Mouse (Mus musculus) erythroblast, embryonic 14.5 days (primary cell): ENCODE results near the gene Slc17a2. TPM values are rescaled to one million over a fixed set of nuclear protein-coding genes. Genes with fewer than 3 reads are reported as not detected.
"Not testable (repeated sequence)": the region's sequence is repeated elsewhere in the genome, so short reads cannot be mapped to it uniquely, and the experiment has no call there.

Experiments
- H3K27me3 ChIP-seq: 2 replicates; pipeline ENCODE4 v1.6.1; 2012; ENCODE audit warnings: inconsistent platforms; ENCODE audit not compliant: control insufficient read depth
- H3K36me3 ChIP-seq: 2 replicates; pipeline ENCODE4 v1.6.1; 2012; ENCODE audit warnings: mild to moderate bottlenecking, inconsistent platforms; ENCODE audit not compliant: control insufficient read depth
- H3K4me1 ChIP-seq: 2 replicates; pipeline ENCODE4 v1.6.1; 2012; ENCODE audit warnings: inconsistent platforms; ENCODE audit not compliant: control insufficient read depth
- H3K4me3 ChIP-seq: replicated peaks from 2 replicates; pipeline ENCODE3; 2012; ENCODE audit warnings: moderate library complexity, mild to moderate bottlenecking, inconsistent platforms
- H3K9me3 ChIP-seq: 2 replicates; pipeline ENCODE4 v1.6.1; 2012; ENCODE audit warnings: low read length, inconsistent platforms, mixed read lengths; ENCODE audit not compliant: control insufficient read depth
- GATA1 ChIP-seq: IDR thresholded peaks from 2 replicates; pipeline ENCODE4 v1.6.1; 2012; ENCODE audit warnings: low read length, inconsistent platforms, mixed read lengths
- TAL1 ChIP-seq: IDR thresholded peaks from 3 replicates; pipeline ENCODE4 v1.6.1; 2012; ENCODE audit warnings: low read length, inconsistent platforms, mixed read lengths
- polyA plus RNA-seq: library from polyadenylated mRNA; stranded (reverse); fragments of >175 nt; gene quantifications from 2 replicates; pipeline ENCODE4 v1.2.3, GENCODE M21; 2012

Slc17a2 gene
- polyA plus RNA-seq, 1 experiment = not detected

DNA sequence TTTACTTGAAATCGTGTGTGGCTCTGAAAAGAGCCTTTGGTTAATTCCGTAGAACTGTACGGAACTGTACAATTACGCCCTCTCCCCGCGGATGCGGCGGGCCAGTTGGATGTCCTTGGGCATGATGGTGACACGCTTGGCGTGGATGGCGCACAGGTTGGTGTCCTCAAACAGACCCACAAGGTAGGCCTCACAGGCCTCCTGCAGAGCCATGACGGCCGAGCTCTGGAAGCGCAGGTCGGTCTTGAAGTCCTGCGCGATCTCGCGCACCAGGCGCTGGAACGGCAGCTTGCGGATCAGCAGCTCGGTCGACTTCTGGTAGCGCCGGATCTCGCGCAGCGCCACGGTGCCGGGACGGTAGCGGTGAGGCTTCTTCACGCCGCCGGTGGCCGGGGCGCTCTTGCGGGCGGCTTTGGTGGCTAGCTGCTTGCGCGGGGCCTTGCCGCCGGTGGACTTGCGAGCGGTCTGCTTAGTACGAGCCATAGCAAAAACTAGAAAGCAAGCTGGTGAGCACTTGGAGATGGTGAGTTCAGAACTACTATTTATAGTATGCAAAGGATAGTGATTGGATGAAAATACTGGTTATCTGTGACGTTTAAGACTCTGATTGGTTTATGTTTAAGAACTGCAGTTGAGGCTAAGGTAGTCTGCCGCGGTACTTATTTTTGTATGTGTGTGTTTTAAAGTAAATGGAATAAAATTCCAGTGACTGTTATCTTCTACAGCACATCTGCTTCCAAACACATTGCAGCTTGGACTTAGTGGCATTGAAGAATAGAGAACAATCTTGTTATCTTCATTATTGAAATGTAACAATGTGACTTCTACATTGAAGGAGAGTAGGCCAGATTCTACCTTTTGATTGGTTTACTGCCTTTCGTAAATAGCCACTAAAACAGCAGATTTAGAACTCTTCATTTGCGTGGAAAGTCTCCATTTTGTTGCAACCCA is 44.6 kb upstream of the Slc17a2 start, which contains the start of gene Hist1h3a:
Hist1h3a (minus strand) TSS at position 516 of the 951 bp plus-strand sequence.
- not testable (repeated sequence) for H3K36me3 ChIP-seq, H3K9me3 ChIP-seq, H3K27me3 ChIP-seq
- TF ChIP-seq GATA1 = peak; percentile 51; the same call in 1 of the 2 replicates
- Histone ChIP-seq H3K4me1 (peaks cover 87% of the 10 kb centered on the region), H3K4me3 (peak within 1 kb of the TSS; percentile 80)

DNA sequence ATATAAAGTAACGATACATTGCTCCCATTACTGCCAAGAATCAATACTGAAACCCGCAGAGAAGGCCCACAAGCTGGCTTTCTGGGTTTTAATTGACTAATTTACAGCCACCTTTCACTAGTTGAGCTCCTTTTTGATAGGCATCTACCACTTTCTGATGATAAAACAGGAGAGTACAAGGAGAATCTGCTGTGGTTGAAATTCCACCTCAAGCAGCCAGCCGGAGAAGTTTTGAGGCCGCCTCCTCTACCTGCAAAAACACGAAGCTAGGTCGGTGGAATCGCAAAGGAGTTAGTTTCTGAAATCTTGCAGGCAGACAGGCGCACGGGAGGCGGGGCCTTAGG is 43.6 kb upstream of the Slc17a2 start:
- H3K4me1 ChIP-seq = peaks cover 84% of the 10 kb centered on the region
- peaks cover 7% of the 10 kb centered on the region; the same call in 1 of the 2 replicates for H3K36me3 ChIP-seq
- peak overlapping the region; percentile 80 for H3K4me3 ChIP-seq
- TF ChIP-seq GATA1 (no peak), TAL1 (no peak)
- no peaks in the 10 kb centered on the region for H3K27me3 ChIP-seq
- no peaks in the 10 kb centered on the region for H3K9me3 ChIP-seq

- TF ChIP-seq TAL1 (no peak), GATA1 (no peak)
- peaks cover 84% of the 10 kb centered on the region for H3K4me1 ChIP-seq
Observed at GRCm38 (mm10) chr13:23763586-23764323, 43.0 kb upstream of the Slc17a2 start, which contains the start of gene Hist1h1a. Gene Hist1h1a (plus strand): TSS chr13:23763666.

DNA sequence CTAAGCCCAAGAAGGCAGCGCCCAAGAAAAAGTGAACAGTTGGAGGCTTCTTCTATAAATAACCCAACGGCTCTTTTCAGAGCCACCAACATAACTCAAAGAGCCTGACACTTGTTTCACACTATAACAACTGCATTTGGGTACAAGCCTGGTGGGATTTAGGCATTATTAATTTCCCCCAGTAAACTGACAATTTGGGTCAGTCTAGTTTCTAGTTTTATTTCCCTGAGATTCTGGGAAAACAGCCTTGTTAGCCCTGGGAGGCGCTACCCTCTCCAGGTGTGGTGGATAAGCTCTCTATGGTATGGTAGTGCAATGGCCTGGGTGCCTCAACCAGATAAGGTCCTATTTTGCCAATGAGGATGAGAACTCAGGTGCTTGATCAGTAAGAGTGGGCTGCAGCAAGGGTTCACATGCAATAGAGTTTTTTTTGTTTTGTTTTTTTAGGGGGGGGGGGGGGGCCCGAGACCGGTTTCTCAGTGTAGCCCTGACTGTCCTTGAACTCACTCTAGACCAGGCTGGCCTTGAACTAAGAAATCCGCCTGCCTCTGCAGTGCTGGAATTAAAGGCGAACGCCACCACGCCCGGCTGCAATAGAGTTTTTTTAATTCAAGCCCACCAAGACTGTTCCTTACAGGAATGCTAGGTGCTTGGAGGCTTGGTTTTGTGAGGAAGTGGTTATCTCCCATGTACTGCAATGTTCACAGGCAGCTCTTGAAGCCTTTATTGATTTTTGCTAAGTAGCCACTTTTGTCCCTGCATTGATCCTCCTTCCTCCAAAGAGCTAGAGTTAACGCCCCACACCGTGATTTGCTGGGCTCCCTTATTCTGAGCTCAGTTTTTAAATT is 42.2 kb upstream of the Slc17a2 start:
- Histone ChIP-seq H3K4me1 (peaks cover 81% of the 10 kb centered on the region), H3K27me3 (no peaks in the 10 kb centered on the region), H3K36me3 (peaks cover 5% of the 10 kb centered on the region; the same call in 1 of the 2 replicates), H3K4me3 (peak overlapping the region; percentile 80), H3K9me3 (no peaks in the 10 kb centered on the region)
- TF ChIP-seq TAL1 (peak; percentile 55), GATA1 (no peak; the same call in 1 of the 2 replicates)

More at GRCm38 (mm10) chr13:23763586-23764323, 43.0 kb upstream of the Slc17a2 start, which contains the start of gene Hist1h1a:
- Histone ChIP-seq H3K4me3 (peak within 1 kb of the TSS; percentile 80), H3K36me3 (peaks cover 7% of the 10 kb centered on the region; the same call in 1 of the 2 replicates), H3K9me3 (no peaks in the 10 kb centered on the region), H3K27me3 (no peaks in the 10 kb centered on the region)

DNA sequence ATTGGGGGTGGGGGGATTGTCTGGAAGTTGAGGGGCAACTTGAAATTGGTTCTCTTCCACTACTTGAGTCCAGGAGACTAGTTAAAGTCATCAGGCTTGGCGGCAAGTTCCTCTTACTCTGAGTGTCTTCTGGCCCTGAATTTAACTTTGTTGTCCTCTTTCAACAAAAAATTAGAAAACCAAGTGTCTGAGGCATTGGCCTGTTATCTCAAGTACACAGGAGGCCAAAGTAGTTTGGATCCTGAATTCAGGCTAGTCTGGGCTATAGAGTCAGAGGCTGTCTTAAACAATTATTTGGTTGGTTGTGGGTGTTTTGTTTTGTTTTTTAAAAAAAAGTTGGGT is 41.6 kb upstream of the Slc17a2 start:
- TF ChIP-seq GATA1 (no peak), TAL1 (peak; percentile 19; the same call in 1 of the 3 replicates)
- peaks cover 5% of the 10 kb centered on the region; the same call in 1 of the 2 replicates for H3K36me3 ChIP-seq
- H3K27me3 ChIP-seq = no peaks in the 10 kb centered on the region
- peaks cover 81% of the 10 kb centered on the region for H3K4me1 ChIP-seq
- peak overlapping the region; percentile 80 for H3K4me3 ChIP-seq
- no peaks in the 10 kb centered on the region for H3K9me3 ChIP-seq

DNA sequence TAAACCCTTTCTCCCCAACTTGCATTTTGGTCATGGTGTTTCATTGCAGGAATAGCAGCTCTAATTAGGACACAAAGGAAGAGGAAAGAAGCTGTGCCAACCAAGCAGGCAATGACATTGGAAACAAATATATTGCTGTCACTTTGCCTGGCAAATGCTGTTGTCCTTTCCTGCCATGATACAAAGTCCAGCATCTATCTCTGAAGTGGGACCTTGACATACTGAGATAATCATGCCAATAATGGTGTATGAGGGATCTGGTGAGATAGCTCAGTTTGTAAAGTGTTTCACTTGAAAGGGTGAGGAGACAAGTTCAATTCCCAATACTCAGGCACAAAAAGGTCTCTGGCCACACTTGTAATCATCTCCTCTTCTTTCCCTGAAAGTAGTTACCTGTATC is 40.0 kb upstream of the Slc17a2 start:
- Histone ChIP-seq H3K4me1 (peaks cover 79% of the 10 kb centered on the region), H3K9me3 (no peaks in the 10 kb centered on the region), H3K4me3 (peak overlapping the region; percentile 20), H3K36me3 (peaks cover 5% of the 10 kb centered on the region; the same call in 1 of the 2 replicates), H3K27me3 (no peaks in the 10 kb centered on the region)
- TF ChIP-seq TAL1 (no peak), GATA1 (no peak)

- Histone ChIP-seq H3K27me3 (no peaks in the 10 kb centered on the region), H3K9me3 (no peaks in the 10 kb centered on the region), H3K4me3 (no peak overlapping the region), H3K36me3 (peaks cover 5% of the 10 kb centered on the region; the same call in 1 of the 2 replicates), H3K4me1 (peaks cover 82% of the 10 kb centered on the region)
- no peak for TF ChIP-seq TAL1
- no peak for TF ChIP-seq GATA1
Observed at GRCm38 (mm10) chr13:23768834-23769397, 37.9 kb upstream of the Slc17a2 start.

- H3K36me3 ChIP-seq, H3K4me3 ChIP-seq, H3K27me3 ChIP-seq, H3K9me3 ChIP-seq: not testable (repeated sequence)
- H3K4me1 ChIP-seq = peaks cover 75% of the 10 kb centered on the region
Observed at GRCm38 (mm10) chr13:23769613-23770012, 37.2 kb upstream of the Slc17a2 start, which contains the start of gene Trim38. Gene Trim38 (plus strand): TSS chr13:23769913.
